12 mouse cellular contexts compared by ENCODE assay signal in the genomic region with DNA sequence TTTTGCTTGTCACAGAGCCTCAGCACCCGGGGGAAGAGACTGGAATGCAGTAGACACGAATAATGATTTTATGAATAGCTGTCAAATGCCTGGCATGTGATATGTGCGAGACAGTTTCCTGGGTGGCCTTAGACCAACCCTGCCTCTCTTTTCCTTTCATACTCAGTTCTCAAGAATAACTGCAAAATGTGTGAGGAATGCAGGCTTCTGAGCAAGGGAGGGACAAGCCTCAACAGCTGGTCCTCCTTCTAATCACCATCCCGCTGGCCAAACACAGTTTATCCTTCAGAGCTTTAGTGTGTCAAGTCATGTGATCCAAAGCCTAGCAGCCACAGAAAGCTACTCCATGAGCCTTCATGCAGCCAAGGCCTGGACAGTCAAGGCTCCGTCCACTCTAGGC.
DNase-seq lines count a peak whose midpoint lies in the region; ATAC-seq and TF ChIP-seq lines count a peak whose summit lies in the region.
"Had no signal": no experiment of that assay in that cellular context is flagged by ENCODE, and none has a peak within 500 bp of the region (broad histone marks: within the 10 kb centered on the region; RNA-seq: fewer than 3 reads in every experiment).

No protein-coding gene starts in this region.

- WGBS in hindbrain, embryonic 10.5 days, result 70% methylated on average over 5 of the region's 5 CpGs
- WGBS in hindbrain, embryonic 16.5 days, result 66% methylated on average over 5 of the region's 5 CpGs
- WGBS in stomach, embryonic 14.5 days, result 32% methylated on average over 5 of the region's 5 CpGs
- WGBS in stomach, postnatal 0 days, result 36% methylated on average over 5 of the region's 5 CpGs
- WGBS in lung, embryonic 14.5 days, result 15% methylated on average over 5 of the region's 5 CpGs

- no peaks in the 10 kb centered on the region; the same call in 1 of the 2 replicates for H3K27me3 ChIP-seq in hindbrain, embryonic 10.5 days (ENCODE audit: insufficient read depth, poor library complexity, severe bottlenecking)
- no peaks in the 10 kb centered on the region for H3K27me3 ChIP-seq in hindbrain, embryonic 16.5 days (replicated peaks; ENCODE audit: control insufficient read depth, insufficient read depth, low read length)
- no peaks in the 10 kb centered on the region for H3K27me3 ChIP-seq in stomach, embryonic 14.5 days (ENCODE audit: control insufficient read depth, insufficient read depth, low read length)
- no peaks in the 10 kb centered on the region for H3K27me3 ChIP-seq in stomach, postnatal 0 days (ENCODE audit: control insufficient read depth, insufficient read depth, low read length)
- H3K27me3 ChIP-seq in lung, embryonic 14.5 days (ENCODE audit: insufficient read depth, low read length), result no peaks in the 10 kb centered on the region

- peak overlapping the region; percentile 37; the same call in 1 of the 2 replicates for H3K27ac ChIP-seq in hindbrain, embryonic 10.5 days
- H3K27ac ChIP-seq in hindbrain, embryonic 16.5 days (ENCODE audit: low read depth, low read length), result no peak overlapping the region
- no peak overlapping the region for H3K27ac ChIP-seq in stomach, embryonic 14.5 days (ENCODE audit: low read length)
- no peak overlapping the region for H3K27ac ChIP-seq in stomach, postnatal 0 days (replicated peaks)
- H3K27ac ChIP-seq in lung, embryonic 14.5 days (ENCODE audit: low read depth), result peak overlapping the region; percentile 48; the same call in 1 of the 2 replicates
- H3K27ac ChIP-seq: midbrain, embryonic 12.5 days had no signal

- H3K9me3 ChIP-seq in hindbrain, embryonic 10.5 days, result no peaks in the 10 kb centered on the region
- H3K9me3 ChIP-seq in hindbrain, embryonic 16.5 days (ENCODE audit: control insufficient read depth, low read length), result no peaks in the 10 kb centered on the region
- H3K9me3 ChIP-seq in stomach, embryonic 14.5 days (ENCODE audit: control insufficient read depth, low read depth, low read length), result no peaks in the 10 kb centered on the region
- no peaks in the 10 kb centered on the region for H3K9me3 ChIP-seq in stomach, postnatal 0 days (ENCODE audit: control insufficient read depth, low read length)
- H3K9me3 ChIP-seq in lung, embryonic 14.5 days (ENCODE audit: low read depth, low read length), result no peaks in the 10 kb centered on the region
- H3K9me3 ChIP-seq: midbrain, embryonic 12.5 days had no signal

- no peak for TF ChIP-seq CTCF in stomach, postnatal 0 days (IDR thresholded peaks at IDR 0.05; ENCODE audit: low read depth)
- no peak for TF ChIP-seq CTCF in lung, embryonic 14.5 days (IDR thresholded peaks at IDR 0.05; ENCODE audit: low read depth)

- peaks cover 8% of the 10 kb centered on the region for H3K4me1 ChIP-seq in hindbrain, embryonic 10.5 days (replicated peaks)
- no peaks in the 10 kb centered on the region for H3K4me1 ChIP-seq in hindbrain, embryonic 16.5 days (ENCODE audit: control insufficient read depth, insufficient read depth, low read depth, low read length)
- H3K4me1 ChIP-seq in stomach, embryonic 14.5 days (ENCODE audit: control insufficient read depth, insufficient read depth, low read length), result no peaks in the 10 kb centered on the region; the same call in 1 of the 2 replicates
- no peaks in the 10 kb centered on the region for H3K4me1 ChIP-seq in stomach, postnatal 0 days (replicated peaks; ENCODE audit: control insufficient read depth, insufficient read depth)
- H3K4me1 ChIP-seq in lung, embryonic 14.5 days (ENCODE audit: insufficient read depth), result no peaks in the 10 kb centered on the region
- H3K4me1 ChIP-seq: midbrain, embryonic 12.5 days had no signal

- H3K4me2 ChIP-seq in hindbrain, embryonic 16.5 days (ENCODE audit: low read length), result no peak overlapping the region
- H3K4me2 ChIP-seq in stomach, embryonic 14.5 days (replicated peaks; ENCODE audit: low read depth, low read length), result no peak overlapping the region
- H3K4me2 ChIP-seq in stomach, postnatal 0 days (replicated peaks; ENCODE audit: low read depth), result no peak overlapping the region
- no peak overlapping the region for H3K4me2 ChIP-seq in lung, embryonic 14.5 days
- H3K4me2 ChIP-seq: midbrain, embryonic 12.5 days had no signal

- no peak for TF ChIP-seq EP300 in stomach, postnatal 0 days (optimal IDR thresholded peaks at IDR 0.05)

- no peak for ATAC-seq in hindbrain, embryonic 16.5 days
- peak; percentile 77 for ATAC-seq in stomach, embryonic 14.5 days (ENCODE audit: insufficient number of reproducible peaks, insufficient read depth, low FRiP score, low read depth)
- no peak for ATAC-seq in stomach, postnatal 0 days (ENCODE audit: low FRiP score, low TSS enrichment)
- ATAC-seq in lung, embryonic 14.5 days (ENCODE audit: insufficient read depth), result peak; percentile 98
- no peak for ATAC-seq in CD4-positive, CD25-positive, alpha-beta regulatory T cell, adult 4 months

- intact Hi-C loops in gastrocnemius, postnatal 36 days (cut with DNase I), result no loop called here

- H3K9ac ChIP-seq in hindbrain, embryonic 16.5 days (ENCODE audit: low read depth, low read length), result no peak overlapping the region
- H3K9ac ChIP-seq in stomach, embryonic 14.5 days (replicated peaks; ENCODE audit: low read depth, low read length), result no peak overlapping the region
- no peak overlapping the region for H3K9ac ChIP-seq in stomach, postnatal 0 days (ENCODE audit: low read length)
- no peak overlapping the region for H3K9ac ChIP-seq in lung, embryonic 14.5 days
- H3K9ac ChIP-seq: midbrain, embryonic 12.5 days had no signal

- no peak overlapping the region for H3K4me3 ChIP-seq in hindbrain, embryonic 10.5 days
- no peak overlapping the region for H3K4me3 ChIP-seq in hindbrain, embryonic 16.5 days (ENCODE audit: low read length)
- H3K4me3 ChIP-seq in stomach, embryonic 14.5 days (ENCODE audit: low read depth, low read length), result no peak overlapping the region
- H3K4me3 ChIP-seq in stomach, postnatal 0 days (ENCODE audit: low read depth, low read length), result no peak overlapping the region
- no peak overlapping the region for H3K4me3 ChIP-seq in lung, embryonic 14.5 days (ENCODE audit: low read depth, low read length)
- H3K4me3 ChIP-seq: midbrain, embryonic 12.5 days had no signal

- no peaks in the 10 kb centered on the region for H3K36me3 ChIP-seq in hindbrain, embryonic 10.5 days
- no peaks in the 10 kb centered on the region for H3K36me3 ChIP-seq in hindbrain, embryonic 16.5 days (ENCODE audit: control insufficient read depth, insufficient read depth, low read length)
- no peaks in the 10 kb centered on the region for H3K36me3 ChIP-seq in stomach, embryonic 14.5 days (ENCODE audit: control insufficient read depth, insufficient read depth, low read length)
- no peaks in the 10 kb centered on the region for H3K36me3 ChIP-seq in stomach, postnatal 0 days (ENCODE audit: control insufficient read depth, insufficient read depth, low read length)
- no peaks in the 10 kb centered on the region for H3K36me3 ChIP-seq in lung, embryonic 14.5 days (ENCODE audit: insufficient read depth)
- H3K36me3 ChIP-seq: midbrain, embryonic 12.5 days had no signal

- no peak for DNase-seq in hindbrain, embryonic 10.5 days (ENCODE audit: low spot score)
- DNase-seq in stomach, postnatal 0 days (ENCODE audit: low spot score), result no peak
- DNase-seq in lung, embryonic 14.5 days, result peak; percentile 93
- peak; percentile 53 for DNase-seq in retina, postnatal 1 day
- DNase-seq in gastrocnemius, postnatal 36 days, result no peak
- DNase-seq: adrenal gland, postnatal 25 days; layer of hippocampus, adult 9-11 months; right cerebral cortex, postnatal 4 days had no signal

Comparison
In these comparisons a context has a peak if more than half of its experiments do, and no peak if none do; other contexts are left out.
1. H3K27ac ChIP-seq: peak in hindbrain, embryonic 10.5 days (single experiment) and lung, embryonic 14.5 days (single experiment); none in hindbrain, embryonic 16.5 days (single experiment), stomach, embryonic 14.5 days (single experiment) and stomach, postnatal 0 days (single experiment).
2. ATAC-seq: peak in stomach, embryonic 14.5 days (single experiment) and lung, embryonic 14.5 days (single experiment); none in hindbrain, embryonic 16.5 days (single experiment), stomach, postnatal 0 days (single experiment) and CD4-positive, CD25-positive, alpha-beta regulatory T cell, adult 4 months (single experiment).
3. DNase-seq: peak in lung, embryonic 14.5 days (single experiment) and retina, postnatal 1 day (single experiment); none in hindbrain, embryonic 10.5 days (single experiment), stomach, postnatal 0 days (single experiment) and gastrocnemius, postnatal 36 days (0 of 2).